Mouse (Mus musculus) lung, embryonic 16.5 days (tissue): Measurements from ENCODE around the gene Fbxo24. TPM values are rescaled to one million over a fixed set of nuclear protein-coding genes. Genes with fewer than 3 reads are reported as not detected.

Source experiments
- ATAC-seq: fragments of 200-750 bp; cut with Nextera tagmentation; 2 replicates; pipeline ENCODE4 v1.8.0; 2017; ENCODE audit warnings: low read depth, mild to moderate bottlenecking, moderate library complexity
- H3K27ac ChIP-seq: fragments of 300-500 bp; sonication (generic); 2 replicates; pipeline ENCODE4 v1.5.1; 2014; ENCODE audit warnings: mild to moderate bottlenecking, control low read depth, low read length
- H3K27me3 ChIP-seq: fragments of 300-500 bp; sonication (generic); 2 replicates; pipeline ENCODE4 v1.6.1; 2014; ENCODE audit warnings: low read depth, low read length, mixed read lengths; ENCODE audit not compliant: control insufficient read depth, insufficient read depth
- H3K36me3 ChIP-seq: fragments of 300-500 bp; sonication (generic); 2 replicates; pipeline ENCODE4 v1.6.1; 2014; ENCODE audit warnings: low read length; ENCODE audit not compliant: control insufficient read depth, insufficient read depth
- H3K4me1 ChIP-seq: fragments of 300-500 bp; sonication (generic); replicated peaks from 2 replicates; pipeline ENCODE4 v1.6.1; 2014; ENCODE audit warnings: low read length, mixed read lengths; ENCODE audit not compliant: control insufficient read depth, insufficient read depth
- H3K4me2 ChIP-seq: fragments of 300-500 bp; sonication (generic); 2 replicates; pipeline ENCODE4 v1.6.1; 2014; ENCODE audit warnings: low read depth, low read length, control low read depth
- H3K4me3 ChIP-seq: fragments of 300-500 bp; sonication (generic); 2 replicates; pipeline ENCODE4 v1.5.1; 2014; ENCODE audit warnings: mild to moderate bottlenecking, low read length, control low read depth
- H3K9ac ChIP-seq: fragments of 300-500 bp; sonication (generic); 2 replicates; pipeline ENCODE4 v1.6.1; 2014; ENCODE audit warnings: low read length, control low read depth
- H3K9me3 ChIP-seq: fragments of 300-500 bp; sonication (generic); 2 replicates; pipeline ENCODE4 v1.6.1; 2016; ENCODE audit warnings: low read length; ENCODE audit not compliant: control insufficient read depth
- WGBS: fragments of 180-500 bp; shearing (Covaris S2); extraction: QIAGEN DNeasy Blood & Tissue Kit; methylation state at CpG from one replicate; pipeline ENCODE4 v1.1.7; 2014; 5-methylcytosine and 5-hydroxymethylcytosine counted together
- polyA plus RNA-seq: library from polyadenylated mRNA; unstranded; fragments of >200 nt; fragmentation: Nextera tagmentation; extraction: Ambion mirVana; gene quantifications from 2 replicates; pipeline ENCODE4 v1.2.1, GENCODE M21; 2015

The Fbxo24 gene
- polyA plus RNA-seq, 1 experiment from 2014 or later, result 0.15 TPM

DNA sequence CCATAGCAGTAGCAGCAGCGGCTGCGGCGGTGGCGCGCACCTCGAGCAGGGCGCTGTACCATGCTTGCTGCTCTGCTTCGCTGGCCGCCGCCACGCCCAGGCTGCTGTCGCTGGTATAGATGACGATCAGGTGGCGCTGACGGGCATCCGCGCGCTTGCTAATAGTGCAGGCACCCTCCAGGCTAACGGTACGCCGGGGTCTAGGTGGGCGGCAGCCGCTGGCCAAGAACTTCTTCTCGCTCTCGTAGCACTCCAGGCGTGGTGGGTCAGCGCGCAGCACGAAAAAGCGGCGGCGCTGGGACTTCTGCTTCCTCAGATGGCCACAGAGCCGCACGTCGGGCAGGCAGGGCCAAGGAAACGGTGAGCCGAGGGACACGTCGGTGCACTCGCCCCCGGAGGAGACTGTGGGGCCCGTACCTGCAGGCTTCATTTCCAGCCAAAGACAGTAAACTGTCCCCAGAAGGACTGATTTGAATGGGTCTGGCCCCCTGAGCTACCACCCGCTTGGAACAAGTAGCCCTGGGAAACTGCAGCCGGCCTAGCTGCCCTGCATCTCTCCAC, 16.4 kb upstream of the Fbxo24 start:
- peak overlapping the region; percentile 54 for H3K4me2 ChIP-seq
- H3K27me3 ChIP-seq, result peaks cover 23% of the 10 kb centered on the region
- peak overlapping the region; percentile 48; the same call in 1 of the 2 replicates for H3K9ac ChIP-seq
- peak overlapping the region; percentile 38 for H3K4me3 ChIP-seq
- H3K36me3 ChIP-seq, result peaks cover 19% of the 10 kb centered on the region
- no peaks in the 10 kb centered on the region for H3K9me3 ChIP-seq
- H3K27ac ChIP-seq, result no peak overlapping the region
- WGBS, result 2% methylated on average over 44 of the region's 44 CpGs
- no peak for ATAC-seq
- peaks cover 17% of the 10 kb centered on the region for H3K4me1 ChIP-seq

GRCm38 (mm10) chr5:137644484-137644883, 15.7 kb upstream of the Fbxo24 start:
- no peak for ATAC-seq
- no peak overlapping the region for H3K9ac ChIP-seq
- no peaks in the 10 kb centered on the region for H3K9me3 ChIP-seq
- H3K4me1 ChIP-seq, result peaks cover 11% of the 10 kb centered on the region
- no peak overlapping the region for H3K4me3 ChIP-seq
- peaks cover 23% of the 10 kb centered on the region for H3K27me3 ChIP-seq
- WGBS, result 43% methylated on average over 19 of the region's 19 CpGs
- no peak overlapping the region for H3K4me2 ChIP-seq
- H3K36me3 ChIP-seq, result peaks cover 21% of the 10 kb centered on the region
- H3K27ac ChIP-seq, result no peak overlapping the region

DNA sequence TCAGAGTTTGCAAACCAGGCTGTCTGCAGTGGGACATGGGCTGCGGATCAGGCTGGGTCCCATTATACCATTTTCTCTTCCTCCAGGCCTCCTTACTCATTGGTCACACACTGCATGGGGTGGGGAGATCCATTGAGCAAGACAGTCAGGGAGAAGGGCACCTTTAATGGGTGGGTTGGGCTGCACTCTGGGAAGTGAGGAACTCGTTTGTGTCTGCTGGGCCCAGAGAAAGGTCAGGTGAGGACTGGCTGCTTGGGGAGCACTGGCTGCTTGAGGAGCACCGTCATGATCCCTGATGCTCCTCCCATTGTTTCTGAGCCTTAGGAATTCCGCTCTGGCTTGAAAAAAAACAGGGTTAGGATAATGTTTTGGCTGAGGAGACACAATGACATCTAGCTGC, 14.1 kb upstream of the Fbxo24 start:
- Histone ChIP-seq H3K9ac (no peak overlapping the region), H3K27me3 (peaks cover 23% of the 10 kb centered on the region), H3K4me1 (peaks cover 8% of the 10 kb centered on the region), H3K36me3 (peaks cover 33% of the 10 kb centered on the region), H3K27ac (no peak overlapping the region), H3K4me3 (no peak overlapping the region), H3K9me3 (no peaks in the 10 kb centered on the region), H3K4me2 (no peak overlapping the region)
- ATAC-seq, result no peak
- 39% methylated on average over 4 of the region's 4 CpGs for WGBS

DNA sequence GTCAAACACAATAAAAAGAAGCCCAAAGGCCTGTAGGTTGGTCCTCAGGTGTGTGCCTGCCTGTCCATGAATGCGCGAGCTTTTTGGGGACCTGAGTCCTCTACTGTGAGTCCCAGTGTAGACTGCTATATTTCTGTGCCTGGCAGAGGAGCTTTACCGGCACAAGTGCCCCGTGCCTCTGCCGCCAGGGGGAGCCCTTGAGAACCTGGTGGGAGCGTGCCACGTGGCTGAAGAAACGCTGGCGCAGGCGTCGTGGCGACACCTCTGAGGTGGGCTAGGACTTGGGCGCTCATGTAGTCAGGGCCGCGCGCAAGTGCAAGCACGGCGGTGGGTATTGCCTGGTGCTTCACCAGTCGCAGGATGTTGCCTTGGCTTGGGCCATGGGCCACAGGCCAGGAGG, 12.3 kb upstream of the Fbxo24 start, which contains the start of gene Sap25:
Gene Sap25 (plus strand): TSS at position 281 of the 400 bp plus-strand sequence.
- ATAC-seq, result no peak
- Histone ChIP-seq H3K4me3 (no peak within 1 kb of the TSS), H3K9me3 (no peaks in the 10 kb centered on the region), H3K27ac (no peak within 1 kb of the TSS), H3K9ac (no peak within 1 kb of the TSS), H3K36me3 (peaks cover 45% of the 10 kb centered on the region), H3K4me1 (peaks cover 8% of the 10 kb centered on the region), H3K4me2 (no peak within 1 kb of the TSS), H3K27me3 (peaks cover 20% of the 10 kb centered on the region)
- WGBS, result 82% methylated on average over 19 of the region's 19 CpGs

DNA sequence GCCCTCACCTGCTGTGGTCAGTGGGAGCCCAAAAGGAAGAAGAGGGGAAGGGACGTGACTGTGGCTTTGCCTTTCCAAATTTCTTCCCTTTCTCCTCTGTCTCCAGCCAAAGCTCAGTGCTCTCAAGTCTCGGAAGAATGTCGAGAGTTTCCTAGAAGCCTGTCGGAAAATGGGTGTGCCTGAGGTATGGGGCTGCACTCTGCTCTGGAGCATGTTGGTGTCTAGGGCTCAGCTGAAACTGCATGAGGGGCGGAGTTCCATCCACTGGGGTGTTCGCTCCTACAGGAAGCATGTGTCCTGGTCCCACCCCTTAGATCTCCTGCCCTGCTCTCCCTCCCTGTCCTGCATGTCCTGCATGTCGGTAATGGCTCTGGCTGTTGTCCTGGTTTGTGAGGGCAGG, 10.7 kb upstream of the Fbxo24 start:
- Histone ChIP-seq H3K4me1 (no peaks in the 10 kb centered on the region), H3K4me2 (no peak overlapping the region), H3K9me3 (no peaks in the 10 kb centered on the region), H3K36me3 (peaks cover 50% of the 10 kb centered on the region), H3K27ac (no peak overlapping the region; the same call in 1 of the 2 replicates), H3K4me3 (no peak overlapping the region), H3K9ac (no peak overlapping the region), H3K27me3 (peaks cover 6% of the 10 kb centered on the region; the same call in 1 of the 2 replicates)
- ATAC-seq, result peak; percentile 35; the same call in 1 of the 2 replicates
- 66% methylated on average over 7 of the region's 7 CpGs for WGBS

DNA sequence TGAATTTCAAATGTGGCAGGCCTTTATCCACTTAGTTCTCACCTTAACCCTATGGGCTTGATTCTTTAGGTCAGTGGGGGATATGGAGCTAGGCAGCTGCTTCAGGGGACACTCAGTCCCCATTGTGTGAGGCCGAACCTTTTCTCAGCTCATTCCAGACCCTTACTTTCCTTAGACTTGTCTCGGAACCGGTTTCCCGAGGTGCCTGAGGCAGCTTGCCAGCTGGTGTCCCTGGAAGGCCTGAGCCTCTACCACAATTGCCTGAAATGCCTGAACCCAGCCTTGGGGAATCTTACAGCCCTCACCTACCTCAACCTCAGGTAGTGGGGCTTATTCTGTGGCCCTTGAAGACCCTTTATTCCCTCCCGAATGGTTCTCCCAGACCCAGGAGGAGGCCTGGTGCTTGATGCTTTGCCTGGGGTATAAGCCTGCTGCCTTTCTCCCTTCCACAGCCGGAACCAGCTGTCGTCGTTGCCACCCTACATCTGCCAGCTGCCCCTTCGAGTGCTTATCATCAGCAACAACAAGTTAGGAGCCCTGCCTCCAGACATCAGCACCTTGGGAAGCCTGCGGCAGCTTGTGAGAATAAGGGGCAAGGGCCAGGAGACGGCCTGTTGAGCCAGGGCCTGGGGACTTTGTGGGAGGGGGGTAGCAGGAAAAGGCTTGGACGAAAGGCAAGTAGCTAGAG, 4.7 kb upstream of the Fbxo24 start:
- H3K36me3 ChIP-seq, result peaks cover 31% of the 10 kb centered on the region
- WGBS, result 73% methylated on average over 12 of the region's 12 CpGs

GRCm38 (mm10) chr5:137631591-137631990, 2.8 kb upstream of the Fbxo24 start:
- WGBS, result 45% methylated on average over 4 of the region's 4 CpGs
- H3K9me3 ChIP-seq, result no peaks in the 10 kb centered on the region
- peak overlapping the region; percentile 91 for H3K4me3 ChIP-seq
- ATAC-seq, result no peak
- peaks cover 40% of the 10 kb centered on the region for H3K4me1 ChIP-seq
- no peaks in the 10 kb centered on the region for H3K27me3 ChIP-seq
- H3K27ac ChIP-seq, result peak overlapping the region; percentile 99
- H3K36me3 ChIP-seq, result peaks cover 12% of the 10 kb centered on the region
- peak overlapping the region; percentile 87 for H3K9ac ChIP-seq
- H3K4me2 ChIP-seq, result peak overlapping the region; percentile 57

More for the DNA sequence above, 4.7 kb upstream of the Fbxo24 start:
- no peaks in the 10 kb centered on the region for H3K9me3 ChIP-seq
- H3K4me1 ChIP-seq, result peaks cover 37% of the 10 kb centered on the region
- H3K27me3 ChIP-seq, result no peaks in the 10 kb centered on the region
- peak overlapping the region; percentile 8; the same call in 1 of the 2 replicates for H3K9ac ChIP-seq
- ATAC-seq, result no peak
- peak overlapping the region; percentile 62 for H3K27ac ChIP-seq
- H3K4me2 ChIP-seq, result no peak overlapping the region
- no peak overlapping the region for H3K4me3 ChIP-seq

- Histone ChIP-seq H3K27me3 (no peaks in the 10 kb centered on the region), H3K9ac (peak overlapping the region; percentile 87), H3K36me3 (peaks cover 12% of the 10 kb centered on the region), H3K9me3 (no peaks in the 10 kb centered on the region), H3K4me1 (peaks cover 40% of the 10 kb centered on the region), H3K4me2 (peak overlapping the region; percentile 57), H3K4me3 (peak overlapping the region; percentile 91), H3K27ac (peak overlapping the region; percentile 99)
- no peak for ATAC-seq
- 61% methylated on average over 9 of the region's 9 CpGs for WGBS
Measured at GRCm38 (mm10) chr5:137631171-137631570, 2.4 kb upstream of the Fbxo24 start.

GRCm38 (mm10) chr5:137630602-137631001, 1.8 kb upstream of the Fbxo24 start:
- Histone ChIP-seq H3K9me3 (no peaks in the 10 kb centered on the region), H3K36me3 (peaks cover 9% of the 10 kb centered on the region), H3K27ac (peak overlapping the region; percentile 99), H3K9ac (peak overlapping the region; percentile 87), H3K4me2 (peak overlapping the region; percentile 57), H3K4me1 (peaks cover 40% of the 10 kb centered on the region), H3K4me3 (peak overlapping the region; percentile 91), H3K27me3 (no peaks in the 10 kb centered on the region)
- WGBS, result 7% methylated on average over 3 of the region's 3 CpGs
- no peak for ATAC-seq
